Mouse (Mus musculus): ENCODE results near the gene Minar1.
A peak's percentile ranks its signal among the peaks of the same experiment; 100 is the strongest.

The Minar1 gene

DNA sequence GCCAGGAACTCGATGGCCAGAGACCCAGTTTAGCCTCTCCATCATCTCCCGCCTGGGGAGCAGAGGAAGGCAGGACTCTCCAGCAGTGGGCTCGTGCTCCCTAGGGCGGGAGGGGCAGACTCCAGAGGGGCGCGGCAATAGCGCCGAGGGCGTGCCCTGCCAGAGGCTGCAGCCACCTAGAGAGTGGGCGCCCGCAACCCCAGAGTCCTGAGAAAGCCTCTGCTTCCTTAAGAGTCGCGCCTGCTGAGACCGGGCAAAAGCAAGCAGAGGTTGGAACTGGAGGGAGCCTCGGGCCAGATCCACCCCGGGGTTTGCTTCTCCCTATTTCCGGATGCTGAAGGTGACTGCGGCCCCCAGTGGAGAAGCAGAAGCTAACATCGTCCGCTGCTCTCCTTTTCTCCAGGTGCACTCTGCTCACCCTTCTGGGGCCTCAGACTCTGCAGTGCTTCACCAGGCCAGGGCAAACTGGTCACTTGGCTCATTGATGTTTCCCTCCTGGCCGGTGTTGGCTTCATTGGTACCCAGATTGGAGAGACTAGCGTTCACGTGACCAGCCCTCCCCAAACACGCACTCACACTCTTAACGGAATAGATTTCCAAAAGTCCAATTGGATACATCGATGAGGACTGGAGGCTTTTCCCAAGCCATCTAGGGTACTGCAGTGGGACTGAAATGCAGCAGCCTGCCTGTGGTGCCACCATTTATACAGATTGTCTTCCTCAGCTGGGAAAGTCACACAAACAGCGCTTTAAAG is at the start of gene Minar1:
Minar1 (minus strand) TSS at position 120 of the 755 bp plus-strand sequence.
- DNase-seq (ENCODE audit: extremely low read depth, insufficient read length, low spot score): peak; percentile 3

DNA sequence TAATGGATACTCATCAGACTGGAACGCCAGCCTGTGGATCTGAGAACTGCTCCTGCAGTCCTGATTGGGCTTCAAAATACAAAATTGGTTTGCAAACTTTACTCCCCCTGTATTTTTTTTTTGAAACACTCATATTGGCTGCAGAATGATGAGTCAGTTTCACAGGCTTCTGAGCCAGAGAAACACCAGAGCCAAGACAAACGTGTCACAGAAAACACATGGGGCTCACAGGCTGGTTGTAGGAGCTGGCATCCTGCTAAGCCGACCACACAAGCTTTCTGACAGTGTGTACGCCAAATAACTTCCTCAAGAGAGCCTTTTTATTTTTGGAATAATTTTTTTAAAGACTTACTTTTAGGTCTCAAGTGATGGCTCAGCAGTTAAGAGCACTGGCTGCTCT is 47.0 kb upstream of the Minar1 start:
- DNase-seq (ENCODE audit: extremely low read depth, insufficient read length, low spot score): peak; percentile 51

DNA sequence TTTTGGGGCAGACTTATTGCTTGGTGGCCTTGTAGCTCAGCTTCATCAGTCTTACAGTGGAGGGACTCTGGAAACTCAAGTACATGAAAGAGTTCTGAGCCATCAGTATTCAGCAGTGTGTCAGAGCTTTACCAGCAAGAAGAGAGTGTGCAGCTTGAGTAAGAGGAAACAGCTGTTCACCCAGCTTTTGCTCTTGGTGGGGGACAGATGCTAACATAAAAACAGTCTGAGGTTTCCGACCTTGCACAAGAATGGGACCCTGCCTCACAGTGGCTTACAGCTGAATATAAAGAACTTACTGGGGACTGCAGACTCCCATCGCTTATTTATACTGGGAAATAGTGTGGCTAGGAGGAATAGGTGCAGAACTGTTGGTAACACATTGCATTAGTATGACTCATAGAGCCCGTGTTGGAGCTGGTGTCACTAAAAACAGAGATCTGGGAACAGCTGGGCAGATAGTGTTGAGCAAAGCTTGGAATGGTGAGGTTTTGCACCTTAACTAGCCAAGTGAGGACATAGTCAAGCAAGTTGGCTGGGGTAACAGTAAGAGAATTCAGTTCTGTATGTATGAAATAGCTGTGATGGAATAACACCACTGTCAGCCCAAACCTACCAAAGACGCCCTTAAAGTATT is 44.5 kb upstream of the Minar1 start:
- peak; percentile 4 for DNase-seq (ENCODE audit: extremely low read depth, insufficient read length, low spot score)

DNA sequence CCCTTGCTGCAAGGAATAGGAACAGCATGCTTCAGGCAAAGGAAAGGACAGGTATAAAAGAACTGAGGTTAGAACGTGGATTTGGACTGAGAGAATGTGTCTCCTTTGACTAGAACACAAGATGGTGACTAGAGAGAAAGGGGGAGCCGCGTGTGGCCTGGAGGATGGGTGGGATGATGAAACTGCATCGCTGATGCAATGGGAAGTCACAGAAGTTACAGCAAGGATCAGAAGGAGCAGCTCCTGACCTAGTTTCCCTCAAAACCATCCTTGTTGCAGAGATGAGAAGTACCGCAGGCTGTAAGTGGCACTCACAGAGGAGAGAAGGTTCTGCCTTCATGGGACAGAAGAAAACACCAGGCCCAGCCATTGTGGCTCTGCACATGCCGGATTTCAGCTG is 28.0 kb upstream of the Minar1 start:
- DNase-seq (ENCODE audit: extremely low read depth, insufficient read length, low spot score): no peak

DNA sequence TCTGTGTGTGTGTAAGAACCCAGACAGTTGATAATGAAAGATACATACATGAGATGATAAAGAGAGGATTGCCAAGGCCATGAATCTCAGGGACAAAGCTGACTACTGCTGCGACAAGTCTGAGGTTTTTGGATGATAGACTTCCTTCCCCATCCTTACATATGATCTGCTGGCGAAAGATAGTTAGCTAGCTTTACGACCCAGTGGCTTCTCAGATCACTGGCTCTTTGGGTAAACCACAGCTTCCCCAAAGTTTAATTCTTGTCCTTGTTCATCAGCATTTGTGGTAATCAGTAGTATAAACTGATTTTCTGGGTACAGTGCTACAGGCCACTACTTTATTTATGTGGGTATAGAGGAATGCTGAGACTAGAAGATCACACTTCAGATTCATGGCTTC is 14.5 kb upstream of the Minar1 start:
- DNase-seq (ENCODE audit: extremely low read depth, insufficient read length, low spot score): no peak

DNA sequence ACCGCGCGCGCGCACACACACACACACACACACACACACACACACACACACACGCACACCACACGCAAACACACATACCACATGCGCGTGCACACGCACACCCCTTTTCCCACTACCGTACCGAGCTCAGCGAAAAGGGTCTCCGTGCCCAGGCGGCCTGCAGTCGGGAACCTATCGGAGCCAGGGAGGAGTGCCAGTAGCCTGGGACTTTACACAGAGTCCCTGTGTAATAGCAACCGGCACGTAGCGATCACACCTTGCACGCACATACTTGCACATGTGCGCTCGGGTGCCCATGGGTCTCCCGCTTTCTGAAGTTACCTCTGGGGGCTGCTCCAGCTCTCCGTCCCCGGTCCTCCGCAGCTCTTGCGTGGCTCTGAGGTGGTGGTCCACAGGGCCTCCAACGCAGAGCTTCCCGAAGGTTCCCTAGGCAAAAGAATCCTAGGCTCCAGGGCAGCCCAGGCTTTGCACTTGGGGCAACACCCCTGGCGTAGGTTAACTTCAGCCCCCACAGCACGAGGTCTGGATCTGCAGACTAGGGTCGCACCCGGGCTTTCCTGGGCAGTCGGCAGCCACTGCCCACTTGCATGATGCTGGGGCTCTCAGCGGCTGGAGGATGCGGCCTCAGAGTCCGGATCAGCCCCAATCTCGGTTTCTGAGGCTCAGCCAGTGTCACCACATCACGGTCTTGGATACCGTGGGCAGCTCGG is 474 bp downstream of the Minar1 start:
- DNase-seq (ENCODE audit: extremely low read depth, insufficient read length, low spot score): peak; percentile 2

DNA sequence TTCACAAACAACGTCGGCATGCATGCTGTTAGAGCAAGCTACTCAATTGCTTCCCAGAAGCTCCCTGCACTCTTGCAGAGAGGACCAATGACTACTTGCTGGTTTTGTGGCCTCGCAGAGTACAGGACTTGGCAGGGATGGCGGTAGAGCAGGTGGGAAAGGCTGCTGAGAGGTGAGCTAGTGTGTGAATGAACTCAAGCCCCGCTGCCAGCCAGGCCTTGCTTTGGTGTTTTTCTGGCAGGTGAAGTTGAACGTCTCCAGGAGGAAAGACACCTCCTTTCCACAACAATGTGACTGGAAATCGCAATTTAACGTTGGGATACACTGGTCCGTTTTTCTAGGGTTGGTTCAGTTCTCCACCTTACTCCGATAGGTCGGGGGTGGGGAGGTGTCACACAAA is 1.2 kb downstream of the Minar1 start:
- DNase-seq (ENCODE audit: extremely low read depth, insufficient read length, low spot score): no peak

DNA sequence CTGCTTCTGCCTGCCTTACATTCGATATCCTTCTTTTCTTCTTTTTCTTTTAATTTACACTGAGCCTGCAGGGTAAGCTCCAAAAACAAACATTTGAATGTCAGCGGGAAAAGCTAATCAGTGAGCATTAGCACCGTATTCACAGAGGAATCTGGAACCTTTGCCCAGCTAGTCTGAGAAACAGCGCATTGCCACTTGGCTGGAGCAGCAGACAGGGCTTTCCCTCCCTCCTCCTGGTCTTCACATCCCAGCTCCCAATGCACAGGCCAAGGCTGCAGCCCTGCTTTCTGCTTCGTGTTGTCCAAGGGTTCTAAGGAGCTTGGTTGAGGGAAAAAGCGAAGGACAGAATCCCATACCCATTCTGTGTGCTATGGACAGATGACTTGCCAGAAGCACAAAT is 2.6 kb downstream of the Minar1 start:
- DNase-seq (ENCODE audit: extremely low read depth, insufficient read length, low spot score): no peak

DNA sequence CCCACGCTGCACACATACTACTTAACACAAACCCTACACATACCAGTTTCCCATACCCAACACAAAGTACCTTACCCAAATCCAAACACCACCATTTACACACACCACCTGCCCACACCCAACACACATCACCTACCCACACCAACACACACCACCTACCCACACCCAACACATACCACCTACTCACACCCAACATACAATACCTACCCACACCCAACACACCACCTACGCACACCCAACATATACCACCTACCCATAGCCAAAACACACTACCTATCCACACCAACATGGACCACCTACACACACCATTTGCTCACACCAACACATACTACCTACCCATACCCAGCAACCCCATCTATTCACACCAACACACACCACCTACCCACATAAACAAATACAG is 6.0 kb downstream of the Minar1 start:
- DNase-seq (ENCODE audit: extremely low read depth, insufficient read length, low spot score): no peak

DNA sequence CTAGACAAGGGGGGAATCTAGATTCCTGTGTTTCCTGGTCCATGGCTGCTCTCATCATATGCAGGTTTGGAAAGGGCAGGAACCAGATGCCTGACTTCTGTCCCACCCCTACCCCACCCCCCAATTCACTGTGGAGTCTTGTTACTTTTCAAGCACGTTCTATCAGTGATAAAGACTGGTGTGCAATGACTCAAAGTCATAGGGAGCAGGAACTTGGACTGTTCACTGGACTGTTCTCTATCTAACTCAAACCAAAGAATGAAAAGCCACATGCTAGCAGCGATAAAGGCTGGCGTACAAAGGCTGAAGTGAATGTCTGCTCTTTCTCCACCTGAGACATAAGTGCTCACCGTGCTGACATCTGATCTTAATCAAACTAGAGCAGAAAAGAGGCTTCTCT is 12.3 kb downstream of the Minar1 start:
- DNase-seq (ENCODE audit: extremely low read depth, insufficient read length, low spot score): no peak

DNA sequence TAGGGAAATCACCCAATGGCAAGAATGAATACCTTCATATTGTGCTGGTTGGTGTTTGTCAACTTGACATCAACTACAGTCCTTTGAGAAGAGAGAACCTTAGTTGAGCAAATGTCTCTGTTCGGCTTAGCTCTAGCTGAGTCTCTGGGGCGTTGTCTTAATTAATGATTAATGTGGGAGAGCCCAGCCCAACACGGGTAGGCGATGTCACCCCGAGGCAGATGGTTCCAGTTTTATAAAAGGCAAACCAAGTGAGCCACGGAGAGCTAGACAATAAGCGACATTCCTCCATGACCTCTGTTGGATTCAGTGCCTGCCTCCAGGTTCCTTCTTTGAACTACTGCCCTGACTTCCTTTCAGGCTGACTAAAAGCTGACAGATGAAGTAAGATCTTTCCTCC is 15.6 kb downstream of the Minar1 start:
- DNase-seq (ENCODE audit: extremely low read depth, insufficient read length, low spot score): no peak

DNA sequence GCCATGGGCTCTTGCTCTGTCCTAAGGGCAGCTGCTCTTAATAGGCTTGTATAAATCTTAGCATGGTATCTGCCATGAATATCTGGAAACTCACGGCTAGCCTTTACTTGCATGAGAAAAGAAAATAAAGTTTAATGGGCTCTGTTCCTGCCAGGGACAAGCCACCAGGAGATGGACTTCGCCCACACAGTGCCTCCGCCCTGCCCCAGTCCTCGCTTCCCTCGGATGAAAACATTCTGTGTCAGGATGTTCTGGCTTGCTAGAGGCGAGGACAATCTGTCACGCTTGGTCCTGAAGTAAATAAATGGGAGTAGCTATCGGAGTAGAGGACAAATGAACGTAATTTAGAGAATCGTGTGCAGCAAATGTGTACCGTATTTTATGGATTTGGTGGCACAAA is 16.7 kb downstream of the Minar1 start:
- DNase-seq (ENCODE audit: extremely low read depth, insufficient read length, low spot score): no peak

DNA sequence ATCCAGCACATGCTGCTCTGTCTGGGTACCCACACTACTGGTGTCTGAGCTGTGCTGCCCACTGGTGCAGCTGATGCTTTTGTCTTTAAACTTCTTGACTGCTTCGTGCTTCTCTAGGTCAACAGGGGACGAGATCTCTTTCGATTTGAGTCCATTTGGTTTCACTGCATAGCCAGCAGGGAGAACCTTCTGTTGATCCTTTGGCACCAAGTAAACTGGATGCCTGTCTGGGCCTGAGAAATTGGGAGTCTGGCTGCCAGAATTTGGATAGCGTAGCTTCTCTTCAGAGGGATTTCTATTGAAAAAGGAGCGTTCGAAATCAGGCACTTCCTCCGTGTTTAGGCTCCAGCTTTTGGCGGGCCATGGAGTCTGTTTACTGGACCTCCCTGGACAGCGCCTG is 21.0 kb downstream of the Minar1 start:
- DNase-seq (ENCODE audit: extremely low read depth, insufficient read length, low spot score): no peak

DNA sequence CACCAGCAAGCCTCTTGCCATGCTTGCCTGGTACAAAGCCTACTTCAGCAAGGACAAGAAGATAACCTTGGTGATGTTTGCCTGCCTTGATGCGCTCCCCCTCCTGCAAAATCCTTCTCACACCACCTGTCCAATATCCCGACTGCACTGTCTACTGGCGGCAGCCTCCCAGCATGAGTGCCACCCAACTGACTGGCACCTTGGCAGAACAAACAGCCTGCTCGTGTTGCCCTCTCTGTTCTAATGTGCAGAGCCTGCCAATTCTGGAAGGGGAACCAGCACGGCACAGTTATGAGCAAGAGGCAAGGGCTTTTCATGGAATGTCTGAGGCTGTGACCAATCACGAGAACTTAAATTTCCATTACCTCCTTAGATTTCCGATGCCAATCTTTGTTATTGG is 22.2 kb downstream of the Minar1 start:
- no peak for DNase-seq (ENCODE audit: extremely low read depth, insufficient read length, low spot score)

DNA sequence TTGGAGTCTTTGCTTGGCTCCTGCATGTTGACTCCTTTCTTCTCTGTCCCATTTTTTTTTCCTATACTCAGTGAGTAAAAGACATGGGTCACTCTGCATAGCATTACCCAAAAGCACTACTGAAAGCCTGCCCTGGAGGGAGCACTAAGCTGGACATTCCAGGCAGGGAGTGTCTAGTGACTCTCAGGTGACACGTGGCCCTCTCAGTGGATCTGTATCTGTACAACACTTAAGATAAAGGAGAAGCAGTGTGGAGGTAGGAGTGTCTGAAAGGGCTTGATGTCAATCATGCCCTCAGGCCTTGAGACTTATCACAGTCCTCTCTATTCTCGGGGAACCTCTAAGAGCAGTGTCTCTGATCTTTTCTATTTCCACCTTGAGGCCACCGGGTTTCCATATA is 25.9 kb downstream of the Minar1 start:
- no peak for DNase-seq (ENCODE audit: extremely low read depth, insufficient read length, low spot score)

DNA sequence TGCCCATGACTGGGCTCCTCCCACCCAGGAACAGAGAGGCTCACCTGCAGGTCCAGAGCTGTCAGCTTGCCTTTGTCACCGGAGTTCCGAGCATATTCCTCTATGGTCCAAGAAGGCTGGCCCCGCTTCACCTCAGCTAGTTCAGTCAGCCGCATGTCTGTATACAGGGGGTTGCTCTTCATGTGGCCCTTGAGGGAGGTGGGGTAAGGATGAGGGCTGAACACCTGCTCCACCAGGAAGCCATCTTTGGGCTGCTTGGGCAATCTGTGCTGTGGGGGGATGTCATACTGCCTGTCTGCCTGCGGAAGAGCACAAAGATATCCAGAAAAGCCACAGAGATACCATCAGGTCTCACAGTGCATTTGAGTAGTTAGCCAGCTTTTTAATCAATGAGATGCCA is 26.5 kb downstream of the Minar1 start:
- no peak for DNase-seq (ENCODE audit: extremely low read depth, insufficient read length, low spot score)

DNA sequence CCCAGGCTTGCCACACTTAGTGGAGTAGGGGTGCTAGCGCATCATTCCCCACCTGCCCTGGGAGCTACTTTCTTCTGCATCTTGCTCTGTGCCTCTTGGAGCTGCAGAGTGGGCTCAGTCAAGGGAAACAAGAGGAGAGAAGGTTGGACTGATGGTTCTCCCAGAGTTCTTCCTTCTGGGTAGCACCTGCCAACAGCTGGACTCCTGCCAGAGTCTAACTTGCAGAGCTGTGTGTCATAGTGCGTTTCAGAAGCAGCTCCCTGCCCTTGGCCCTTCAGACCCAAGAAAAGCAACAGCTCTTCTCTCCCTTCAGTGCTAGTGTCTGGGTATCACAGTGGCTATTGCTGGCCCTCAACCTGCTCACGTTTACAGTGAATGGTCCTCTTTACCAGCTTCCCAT is 30.5 kb downstream of the Minar1 start:
- no peak for DNase-seq (ENCODE audit: extremely low read depth, insufficient read length, low spot score)

DNA sequence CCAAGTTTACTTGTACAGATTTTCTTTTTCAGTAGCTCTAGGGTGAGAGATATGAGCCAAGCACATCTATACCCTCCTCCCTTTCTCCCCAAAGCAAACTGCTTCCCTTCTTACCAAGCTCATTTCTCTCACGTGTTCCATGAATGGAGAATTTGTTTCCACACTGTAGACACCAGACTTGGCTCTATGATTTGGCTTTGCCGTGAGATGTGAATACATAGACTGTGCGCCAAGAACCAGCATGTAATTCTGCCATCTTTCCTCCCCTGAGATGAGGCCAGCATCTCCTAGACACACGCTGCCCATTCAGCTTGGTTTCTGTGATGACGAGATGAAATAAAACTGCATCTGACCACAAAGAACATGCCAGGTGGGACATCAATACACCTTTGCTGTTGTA is 44.5 kb downstream of the Minar1 start:
- no peak for DNase-seq (ENCODE audit: extremely low read depth, insufficient read length, low spot score)

DNA sequence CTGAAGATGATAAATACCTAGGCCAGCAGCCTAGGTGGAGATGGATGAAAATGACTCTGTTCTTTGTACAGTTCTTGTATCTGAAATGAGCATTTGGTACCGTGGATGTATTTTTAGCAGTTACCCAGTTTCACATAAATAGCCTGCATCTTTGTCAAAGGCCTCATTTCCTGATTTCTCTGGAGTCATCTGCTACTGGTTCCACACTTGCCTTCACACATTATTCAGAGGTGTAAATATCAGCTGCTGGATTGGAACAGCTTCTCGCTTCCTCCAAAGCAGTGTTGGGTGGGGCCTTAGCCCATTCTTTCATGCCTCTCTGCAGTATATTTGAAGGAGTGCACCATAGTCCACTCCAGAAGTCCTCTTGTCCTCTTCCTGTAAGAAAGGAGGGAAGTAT is 70.3 kb downstream of the Minar1 start:
- DNase-seq (ENCODE audit: extremely low read depth, insufficient read length, low spot score): no peak
